Mouse (Mus musculus): ENCODE measurements around the gene Shisa7. TPM values are rescaled to one million over a fixed set of nuclear protein-coding genes. Genes with fewer than 3 reads are reported as not detected.

Shisa7 gene
- polyA plus RNA-seq (2012; rRNA removed; ENCODE audit: low replicate concordance) = 0.04 and 0.87 TPM in 2 replicates

GRCm38 (mm10) chr7:4844245-4844916 is at the start of gene Shisa7:
TSS of gene Shisa7 (minus strand) at chr7:4844696.

GRCm38 (mm10) chr7:4876753-4877221 is 32.3 kb upstream of the Shisa7 start, which contains the start of gene Isoc2a:
TSS of gene Isoc2a (plus strand) at chr7:4877153.

GRCm38 (mm10) chr7:4870133-4870532 is 25.6 kb upstream of the Shisa7 start, which contains the start of gene Isoc2b:
TSS of gene Isoc2b (minus strand) at chr7:4870258.

GRCm38 (mm10) chr7:4812303-4813104 is 32.0 kb downstream of the Shisa7 start, which contains the start of gene Ube2s:
TSS of gene Ube2s (minus strand) at chr7:4812590.

GRCm38 (mm10) chr7:4792278-4793212 is 52.0 kb downstream of the Shisa7 start, which contains the start of gene Rpl28:
TSS of gene Rpl28 (plus strand) at chr7:4792874.

GRCm38 (mm10) chr7:4789436-4789935 is 55.0 kb downstream of the Shisa7 start, which contains the start of gene Tmem238:
TSS of gene Tmem238 (minus strand) at chr7:4789656.

GRCm38 (mm10) chr7:4782759-4783158 is 61.7 kb downstream of the Shisa7 start, which contains the start of the genes Il11 and Tmem190:
TSS of gene Il11 (minus strand) at chr7:4782859.
TSS of gene Tmem190 (plus strand) at chr7:4782937.

Other genes with a start within 250 kb of the Shisa7 start
- 0.59 TPM in 1 of 2 replicates, not detected in the other for gene Ptprh, start 240.7 kb downstream of the Shisa7 start, polyA plus RNA-seq (2012; rRNA removed; ENCODE audit: low replicate concordance)
- 9.6 and 15.2 TPM in 2 replicates for gene Tmem86b, start 213.3 kb downstream of the Shisa7 start, polyA plus RNA-seq (2012; rRNA removed; ENCODE audit: low replicate concordance)
- gene Ppp6r1, start 185.7 kb downstream of the Shisa7 start, polyA plus RNA-seq (2012; rRNA removed; ENCODE audit: low replicate concordance) = 77.9 and 140 TPM in 2 replicates
- gene Hspbp1, start 159.6 kb downstream of the Shisa7 start, polyA plus RNA-seq (2012; rRNA removed; ENCODE audit: low replicate concordance) = 36.3 and 51.8 TPM in 2 replicates
- gene Brsk1, start 154.1 kb downstream of the Shisa7 start, polyA plus RNA-seq (2012; rRNA removed; ENCODE audit: low replicate concordance) = 2.8 and 14.9 TPM in 2 replicates
- 1.5 and 1.7 TPM in 2 replicates for gene Tmem150b, start 119.4 kb downstream of the Shisa7 start, polyA plus RNA-seq (2012; rRNA removed; ENCODE audit: low replicate concordance)
- 69.5 and 121 TPM in 2 replicates for gene Kmt5c, start 104.6 kb downstream of the Shisa7 start, polyA plus RNA-seq (2012; rRNA removed; ENCODE audit: low replicate concordance)
- 20.8 and 97.5 TPM in 2 replicates for gene Cox6b2, start 91.6 kb downstream of the Shisa7 start, polyA plus RNA-seq (2012; rRNA removed; ENCODE audit: low replicate concordance)
- gene Fam71e2, start 73.4 kb downstream of the Shisa7 start, polyA plus RNA-seq (2012; rRNA removed; ENCODE audit: low replicate concordance) = not detected in 2 replicates
- gene Il11, start 61.8 kb downstream of the Shisa7 start, polyA plus RNA-seq (2012; rRNA removed; ENCODE audit: low replicate concordance) = 0.11 and 0.45 TPM in 2 replicates
- gene Tmem190, start 61.8 kb downstream of the Shisa7 start, polyA plus RNA-seq (2012; rRNA removed; ENCODE audit: low replicate concordance) = not detected in 2 replicates
- gene Tmem238, start 55.0 kb downstream of the Shisa7 start, polyA plus RNA-seq (2012; rRNA removed; ENCODE audit: low replicate concordance) = 13.9 and 33.7 TPM in 2 replicates
- 303 and 400 TPM in 2 replicates for gene Rpl28, start 51.8 kb downstream of the Shisa7 start, polyA plus RNA-seq (2012; rRNA removed; ENCODE audit: low replicate concordance)
- gene Ube2s, start 32.1 kb downstream of the Shisa7 start, polyA plus RNA-seq (2012; rRNA removed; ENCODE audit: low replicate concordance) = 249 and 346 TPM in 2 replicates
- gene Isoc2b, start 25.6 kb upstream of the Shisa7 start, polyA plus RNA-seq (2012; rRNA removed; ENCODE audit: low replicate concordance) = 22.3 and 43.4 TPM in 2 replicates
- 43.3 and 99.8 TPM in 2 replicates for gene Isoc2a, start 32.5 kb upstream of the Shisa7 start, polyA plus RNA-seq (2012; rRNA removed; ENCODE audit: low replicate concordance)
- gene Gm36210, start 61.8 kb upstream of the Shisa7 start, polyA plus RNA-seq (2012; rRNA removed; ENCODE audit: low replicate concordance) = 0.09 and 0.67 TPM in 2 replicates
- gene Zfp628, start 70.5 kb upstream of the Shisa7 start, polyA plus RNA-seq (2012; rRNA removed; ENCODE audit: low replicate concordance) = 8.7 and 16.0 TPM in 2 replicates
- 3.0 and 16.9 TPM in 2 replicates for gene Nat14, start 77.3 kb upstream of the Shisa7 start, polyA plus RNA-seq (2012; rRNA removed; ENCODE audit: low replicate concordance)
- 17.4 and 38.7 TPM in 2 replicates for gene Ssc5d, start 81.1 kb upstream of the Shisa7 start, polyA plus RNA-seq (2012; rRNA removed; ENCODE audit: low replicate concordance)
- 0.63 and 0.77 TPM in 2 replicates for gene Sbk2, start 119.7 kb upstream of the Shisa7 start, polyA plus RNA-seq (2012; rRNA removed; ENCODE audit: low replicate concordance)
- gene Sbk3, start 126.5 kb upstream of the Shisa7 start, polyA plus RNA-seq (2012; rRNA removed; ENCODE audit: low replicate concordance) = 0.08 and 0.10 TPM in 2 replicates
- gene Zfp579, start 151.5 kb upstream of the Shisa7 start, polyA plus RNA-seq (2012; rRNA removed; ENCODE audit: low replicate concordance) = 42.5 and 74.3 TPM in 2 replicates
- gene Zfp524, start 169.7 kb upstream of the Shisa7 start, polyA plus RNA-seq (2012; rRNA removed; ENCODE audit: low replicate concordance) = 34.8 and 37.7 TPM in 2 replicates
- gene Fiz1, start 170.0 kb upstream of the Shisa7 start, polyA plus RNA-seq (2012; rRNA removed; ENCODE audit: low replicate concordance) = 22.7 and 39.7 TPM in 2 replicates
- 0.26 TPM in 1 of 2 replicates, not detected in the other for gene Gm44973, start 170.8 kb upstream of the Shisa7 start, polyA plus RNA-seq (2012; rRNA removed; ENCODE audit: low replicate concordance)
- gene Zfp865, start 175.7 kb upstream of the Shisa7 start, polyA plus RNA-seq (2012; rRNA removed; ENCODE audit: low replicate concordance) = 24.3 and 43.2 TPM in 2 replicates
- 0.63 and 20.2 TPM in 2 replicates for gene Ccdc106, start 175.9 kb upstream of the Shisa7 start, polyA plus RNA-seq (2012; rRNA removed; ENCODE audit: low replicate concordance)
- gene 4632433K11Rik, start 189.4 kb upstream of the Shisa7 start, polyA plus RNA-seq (2012; rRNA removed; ENCODE audit: low replicate concordance) = not detected in 2 replicates
- gene Zfp784, start 193.8 kb upstream of the Shisa7 start, polyA plus RNA-seq (2012; rRNA removed; ENCODE audit: low replicate concordance) = 5.2 and 5.6 TPM in 2 replicates
- 15.4 and 30.5 TPM in 2 replicates for gene Zfp580, start 206.8 kb upstream of the Shisa7 start, polyA plus RNA-seq (2012; rRNA removed; ENCODE audit: low replicate concordance)
- gene U2af2, start 217.4 kb upstream of the Shisa7 start, polyA plus RNA-seq (2012; rRNA removed; ENCODE audit: low replicate concordance) = 143 and 241 TPM in 2 replicates
- 151 and 159 TPM in 2 replicates for gene Epn1, start 235.5 kb upstream of the Shisa7 start, polyA plus RNA-seq (2012; rRNA removed; ENCODE audit: low replicate concordance)

Measured in subcutaneous adipose tissue, adult 2 months (tissue).